Mouse (Mus musculus): Measurements from ENCODE around the gene Chgb. TPM values are rescaled to one million over a fixed set of nuclear protein-coding genes. Genes with fewer than 3 reads are reported as not detected.

The Chgb gene
- polyA plus RNA-seq, 1 experiment = 234 TPM

DNA sequence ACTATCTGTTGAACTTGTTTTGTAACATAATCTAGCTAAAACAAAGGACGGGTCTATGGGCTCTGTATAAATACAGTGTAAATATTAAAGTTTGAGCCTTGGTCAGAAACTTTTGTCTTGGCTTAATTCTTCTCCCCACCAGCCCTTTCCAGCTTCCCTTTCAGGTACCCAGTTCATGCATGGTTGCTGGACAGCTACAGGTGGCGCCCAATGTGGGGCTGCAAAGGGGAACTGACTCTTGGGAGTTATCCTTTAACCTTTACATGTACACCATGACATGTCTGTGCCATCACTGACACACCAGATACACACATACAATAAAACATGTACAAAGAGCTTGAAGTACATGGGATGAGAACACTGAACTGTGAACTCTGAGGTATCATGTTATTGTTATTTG, 21.9 kb downstream of the Chgb start:
- TF ChIP-seq CTCF (IDR thresholded peaks at IDR 0.05; ENCODE audit: extremely low read depth, insufficient read depth, low read length) = no peak
- no peak for TF ChIP-seq POLR2A (IDR thresholded peaks at IDR 0.05; ENCODE audit: extremely low read depth, insufficient read depth, low read length)
- Histone ChIP-seq H3K27ac (ENCODE audit: insufficient read depth, low read length) (no peak overlapping the region), H3K4me3 (ENCODE audit: insufficient read depth, low read length) (no peak overlapping the region), H3K4me1 (ENCODE audit: control insufficient read depth, insufficient read depth, low read length) (no peaks in the 10 kb centered on the region)

GRCm38 (mm10) chr2:132815608-132816314, 34.7 kb downstream of the Chgb start, which contains the start of the genes Trmt6 and Mcm8:
TSS of gene Trmt6 (minus strand) at chr2:132816055.
TSS of gene Mcm8 (plus strand) at chr2:132816141.
- peak; percentile 53; the same call in 1 of the 2 replicates for TF ChIP-seq POLR2A (IDR thresholded peaks at IDR 0.05; ENCODE audit: extremely low read depth, insufficient read depth, low read length)
- no peak for TF ChIP-seq CTCF (IDR thresholded peaks at IDR 0.05; ENCODE audit: extremely low read depth, insufficient read depth, low read length)
- peak within 1 kb of the TSS; percentile 89 for H3K4me3 ChIP-seq (ENCODE audit: insufficient read depth, low read length)
- peaks cover 3% of the 10 kb centered on the region; the same call in 1 of the 2 replicates for H3K4me1 ChIP-seq (ENCODE audit: control insufficient read depth, insufficient read depth, low read length)
- H3K27ac ChIP-seq (ENCODE audit: insufficient read depth, low read length) = no peak within 1 kb of the TSS

DNA sequence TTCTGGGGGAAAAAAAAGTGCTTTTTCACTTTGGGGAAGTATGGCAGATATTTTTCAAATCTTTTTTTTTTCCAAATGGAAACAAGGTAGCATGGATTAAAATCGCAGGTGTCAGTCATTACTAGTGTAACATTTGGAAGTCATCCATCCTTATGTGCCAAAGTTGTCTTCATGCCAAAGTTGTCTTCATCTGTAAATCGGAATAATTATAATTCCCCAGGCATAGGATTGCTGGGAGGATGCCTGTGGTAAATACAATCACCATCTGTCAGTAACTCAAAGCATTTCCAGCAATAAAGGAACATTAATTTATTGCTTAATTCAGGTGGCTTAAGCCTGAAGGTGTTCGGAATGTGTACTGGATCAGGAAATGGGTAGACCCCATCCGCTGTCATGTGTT, 60.0 kb downstream of the Chgb start:
- Histone ChIP-seq H3K27ac (ENCODE audit: insufficient read depth, low read length) (no peak overlapping the region), H3K4me3 (ENCODE audit: insufficient read depth, low read length) (no peak overlapping the region), H3K4me1 (ENCODE audit: control insufficient read depth, insufficient read depth, low read length) (no peaks in the 10 kb centered on the region)
- TF ChIP-seq CTCF (IDR thresholded peaks at IDR 0.05; ENCODE audit: extremely low read depth, insufficient read depth, low read length) = no peak
- TF ChIP-seq POLR2A (IDR thresholded peaks at IDR 0.05; ENCODE audit: extremely low read depth, insufficient read depth, low read length) = no peak

Other genes starting within 250 kb of the Chgb start
- gene Gpcpd1, start 193.5 kb upstream of the Chgb start, polyA plus RNA-seq (2012; rRNA removed) = 99.6 and 105 TPM in 2 replicates
- 21.7 and 23.4 TPM in 2 replicates for gene Shld1, start 94.3 kb upstream of the Chgb start, polyA plus RNA-seq (2012; rRNA removed)
- 25.3 and 28.6 TPM in 2 replicates for gene Trmt6, start 34.8 kb downstream of the Chgb start, polyA plus RNA-seq (2012; rRNA removed)
- 3.4 and 3.9 TPM in 2 replicates for gene Mcm8, start 34.9 kb downstream of the Chgb start, polyA plus RNA-seq (2012; rRNA removed)
- 28.3 TPM in 2 replicates for gene Crls1, start 65.4 kb downstream of the Chgb start, polyA plus RNA-seq (2012; rRNA removed)
- 0.19 and 0.38 TPM in 2 replicates for gene Lrrn4, start 99.6 kb downstream of the Chgb start, polyA plus RNA-seq (2012; rRNA removed)
- 0.09 and 0.25 TPM in 2 replicates for gene Fermt1, start 164.6 kb downstream of the Chgb start, polyA plus RNA-seq (2012; rRNA removed)